Mouse (Mus musculus) frontal cortex, adult 2 months (tissue): ENCODE measurements around the gene Dars. TPM values are rescaled to one million over a fixed set of nuclear protein-coding genes. Genes with fewer than 3 reads are reported as not detected.

Experiments
- DNase-seq, 2 experiments: peaks; one replicate each; pipeline ENCODE4 v3.0.0; 2022; ENCODE audit warnings: low spot score in 1 of 2; ENCODE audit errors: extremely low spot score in 1 of 2
- polyA plus RNA-seq: library from polyadenylated mRNA; depleted of rRNA; stranded (reverse); fragments of >200 nt; gene quantifications from 2 replicates; pipeline ENCODE4 v1.2.3, GENCODE M21; 2012; rRNA removed

Dars gene
- 39.9 and 45.7 TPM in 2 replicates for polyA plus RNA-seq

DNA sequence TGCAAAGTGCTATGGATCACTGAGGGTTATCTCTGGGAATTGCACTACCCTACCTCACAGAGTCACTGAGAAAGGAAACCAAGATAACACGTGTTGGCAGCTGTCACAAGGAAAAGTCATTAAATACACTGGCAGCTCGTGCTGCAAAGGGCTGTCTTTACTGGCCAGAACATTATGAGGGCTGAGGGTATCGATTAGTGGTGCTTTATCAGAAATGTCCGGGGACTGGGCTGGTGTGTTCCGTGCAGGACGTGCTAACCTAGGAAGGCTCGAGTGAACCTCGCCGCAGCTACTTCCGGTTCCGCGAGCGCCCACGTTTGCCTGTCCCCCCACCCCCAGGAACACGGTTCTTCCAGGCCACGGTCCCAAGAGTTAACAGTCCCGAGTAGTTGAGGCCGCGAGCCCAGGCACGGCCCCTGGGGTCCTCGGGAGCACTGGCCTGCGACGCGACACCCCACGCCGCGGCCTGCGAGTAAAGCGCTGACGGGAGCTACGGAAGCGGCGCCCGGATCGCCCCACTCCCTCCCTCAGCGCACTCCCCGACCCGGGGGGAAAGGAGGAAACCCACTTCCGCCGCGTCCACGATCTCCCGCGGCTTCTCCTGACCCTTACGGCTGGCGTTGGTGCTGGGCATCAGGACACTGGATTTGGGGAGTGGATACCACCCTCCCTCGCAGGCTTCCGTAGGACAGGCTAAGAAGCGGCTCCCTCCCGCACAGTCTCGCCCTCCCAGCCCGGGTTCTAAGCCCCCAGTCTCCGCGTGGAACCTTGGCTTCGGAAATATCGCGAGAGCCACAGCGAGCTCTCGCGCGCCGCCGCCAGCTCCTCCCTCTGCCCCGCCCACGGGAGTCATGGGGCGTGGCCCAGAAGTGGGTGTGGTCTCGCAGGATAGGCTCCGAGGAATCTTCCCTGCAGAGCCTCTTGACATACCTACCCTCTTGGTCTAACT, at the start of gene Dars:
TSS of gene Dars (minus strand) at position 785 of the 949 bp plus-strand sequence.
- DNase-seq, result peak; percentile 82 to 93

DNA sequence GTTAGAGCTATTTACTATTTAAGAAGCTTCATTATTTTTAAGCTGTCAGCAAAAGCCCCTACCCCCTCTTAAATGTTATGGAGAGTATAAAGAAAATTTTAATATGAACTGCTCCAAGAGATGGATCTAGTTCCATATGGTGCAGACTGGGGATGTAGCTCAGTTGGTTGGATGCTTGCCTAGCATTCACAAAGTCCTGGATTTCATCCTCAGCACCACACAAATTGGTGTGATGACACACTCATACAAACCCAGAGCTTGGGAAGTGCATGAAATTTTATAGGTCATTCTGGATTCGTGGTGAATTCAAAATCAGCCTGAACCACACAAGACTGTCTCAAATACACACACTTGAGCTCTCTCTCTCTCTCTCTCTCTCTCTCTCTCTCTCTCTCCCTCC, 49.7 kb upstream of the Dars start:
- peak; percentile 37 to 75 for DNase-seq

DNA sequence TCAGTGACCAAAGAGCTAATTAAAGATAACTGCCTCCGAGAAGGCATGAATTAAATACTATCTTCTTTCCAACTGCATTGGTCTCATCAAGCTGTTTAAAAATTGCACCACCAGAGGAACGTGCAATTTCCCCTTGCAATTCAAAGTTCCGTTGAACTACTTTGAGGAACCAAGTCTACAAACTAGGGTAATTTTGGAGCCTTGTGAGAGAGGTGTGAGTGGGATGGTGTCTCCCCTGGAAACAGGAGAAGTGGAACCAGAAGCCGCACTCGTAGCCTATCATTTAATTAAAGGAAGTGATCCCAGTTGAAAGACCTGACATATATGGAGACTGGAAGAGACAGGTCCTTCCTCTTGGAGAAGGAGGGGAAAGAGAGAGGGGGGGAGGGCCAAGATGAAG, 46.3 kb upstream of the Dars start:
- peak in 1 of 2 experiments; percentile 37 for DNase-seq

DNA sequence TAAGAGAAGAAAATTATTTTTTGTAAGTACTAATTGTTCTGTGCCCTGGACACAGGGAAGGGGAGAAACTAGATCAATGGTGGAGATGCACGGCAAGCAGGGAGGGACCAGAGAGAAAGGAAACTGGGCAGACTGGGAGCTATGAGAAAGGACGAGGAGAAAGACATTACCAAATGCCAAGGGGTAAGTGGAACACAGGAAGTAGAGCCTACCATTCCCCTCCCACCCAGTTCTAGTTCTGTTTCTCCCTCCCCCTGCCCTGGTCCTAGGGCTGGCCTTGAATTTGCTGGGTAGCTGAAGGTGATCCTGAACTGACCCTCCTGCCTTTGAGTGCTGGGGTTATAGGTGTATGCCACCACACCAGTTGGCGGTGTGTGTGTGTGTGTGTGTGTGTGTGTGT, 45.2 kb upstream of the Dars start:
- no peak for DNase-seq

DNA sequence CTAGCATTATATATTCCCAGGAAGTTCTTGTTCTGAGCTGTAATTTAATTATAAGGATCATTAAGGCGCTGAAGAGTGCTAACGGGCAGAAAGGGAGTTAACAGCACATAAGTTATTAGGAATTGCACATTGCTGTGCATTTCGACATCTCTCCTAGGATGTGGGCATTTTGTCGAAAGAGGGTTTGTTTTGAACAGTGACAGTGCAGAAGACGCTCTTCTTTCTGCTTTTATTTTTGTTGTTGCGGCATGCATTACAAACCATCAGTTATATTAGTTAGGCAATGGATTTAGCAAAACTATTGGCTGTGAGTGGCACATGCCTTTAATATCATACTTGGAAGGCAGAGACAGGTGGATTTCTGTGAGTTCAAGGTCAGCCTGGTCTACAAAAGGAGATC, 43.6 kb upstream of the Dars start:
- no peak for DNase-seq

DNA sequence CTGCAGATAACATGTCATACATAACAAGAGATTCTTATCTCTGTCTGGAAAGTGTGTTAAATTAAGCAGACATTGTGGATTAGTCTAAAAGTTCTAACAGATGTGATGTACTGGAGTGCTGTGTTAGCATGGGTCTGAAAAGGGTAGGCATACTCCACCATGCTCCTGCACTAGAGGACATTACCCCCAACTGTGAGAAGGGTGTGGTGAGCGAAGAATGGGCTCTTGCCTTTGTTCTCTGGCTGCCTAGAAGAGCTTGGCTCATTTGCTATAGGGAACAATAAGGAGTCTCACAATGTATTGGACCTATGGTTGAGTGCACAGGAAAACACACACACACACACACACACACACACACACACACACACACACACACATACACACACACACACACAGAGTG, 42.3 kb upstream of the Dars start:
- no peak for DNase-seq

DNA sequence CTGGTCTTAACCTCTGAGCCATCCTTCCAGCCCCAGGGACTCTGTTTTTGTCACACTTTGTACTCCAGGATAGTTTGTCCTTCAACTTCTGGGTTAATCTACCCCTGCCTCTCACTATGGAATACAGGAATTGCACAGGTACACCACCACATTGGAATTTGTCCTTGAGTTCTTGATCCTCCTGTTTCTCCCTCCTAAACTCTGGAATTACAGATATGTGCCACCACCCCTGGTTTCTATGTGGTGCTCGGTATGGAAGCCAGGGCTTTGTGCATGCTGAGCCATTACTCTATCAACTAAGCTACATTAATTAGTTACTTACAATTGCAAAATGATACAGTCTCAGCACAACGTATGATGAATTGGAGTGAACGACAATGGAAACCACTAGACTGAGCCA, 41.8 kb upstream of the Dars start:
- DNase-seq, result no peak

DNA sequence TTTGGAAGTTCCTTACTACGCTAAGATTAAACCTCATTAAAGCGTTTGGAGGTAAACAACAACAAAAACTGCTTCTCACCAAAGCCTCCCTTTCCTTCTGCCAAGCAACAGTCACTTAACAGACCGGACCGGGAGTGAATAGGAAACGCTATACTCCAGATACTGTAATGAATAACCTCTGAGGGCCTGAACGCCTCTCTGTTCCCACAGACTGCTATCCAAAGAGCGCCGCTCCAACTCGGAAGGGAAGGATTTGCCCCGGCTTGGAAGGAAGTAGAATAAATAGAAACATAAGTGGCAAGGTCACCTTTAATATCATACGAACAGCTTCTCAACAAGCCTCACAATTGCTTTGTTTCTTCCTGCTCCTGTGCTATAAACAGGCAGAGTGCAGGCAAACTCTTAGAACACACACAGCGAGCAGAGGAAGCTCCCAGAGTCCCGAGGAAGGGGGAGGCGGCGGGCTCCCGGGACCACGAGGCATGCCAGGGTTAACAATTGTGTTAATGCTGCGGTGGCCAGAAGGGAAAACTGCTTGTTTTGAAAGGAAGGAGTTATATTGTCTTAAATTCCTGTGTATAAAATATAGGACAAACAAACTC, 39.8 kb upstream of the Dars start:
- no peak for DNase-seq

DNA sequence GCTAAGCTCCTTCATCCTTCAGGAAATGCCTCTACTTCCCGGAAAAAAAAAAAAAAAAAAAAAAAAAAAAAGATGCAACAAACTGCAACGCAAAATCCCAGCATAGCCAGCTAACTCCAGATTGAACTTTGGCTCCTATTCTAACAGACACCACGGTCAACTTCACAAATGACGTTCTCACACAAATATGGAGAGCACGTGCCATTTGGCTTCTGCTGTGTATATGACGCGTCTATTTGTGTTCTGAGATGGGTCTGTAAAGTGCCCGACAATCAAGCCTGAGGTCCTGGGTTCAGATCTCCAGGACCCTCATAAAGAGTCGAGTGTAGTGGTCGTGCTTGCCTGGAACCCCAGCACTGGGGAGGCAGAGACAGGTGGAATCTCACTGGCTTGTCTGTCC, 39.1 kb upstream of the Dars start:
- no peak for DNase-seq

DNA sequence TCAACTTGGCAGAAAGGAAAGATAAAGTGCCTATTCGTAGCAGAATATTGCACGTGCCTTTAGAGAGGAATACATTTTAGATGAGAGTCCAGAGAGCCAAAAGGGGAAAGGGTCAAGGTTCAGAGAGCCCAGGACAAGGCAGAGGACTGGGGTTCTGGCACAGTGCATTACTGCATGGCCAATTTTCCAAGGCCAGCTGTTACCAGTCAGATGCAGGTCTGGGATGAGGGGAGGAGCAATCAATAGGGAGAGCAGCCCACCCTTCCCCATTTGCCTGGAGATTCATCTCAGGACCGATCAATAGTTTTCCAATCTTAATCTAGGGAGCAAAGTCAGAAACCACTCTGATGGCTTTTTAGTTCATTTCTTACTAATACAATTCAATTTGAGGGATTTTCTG, 35.0 kb upstream of the Dars start:
- DNase-seq, result no peak

DNA sequence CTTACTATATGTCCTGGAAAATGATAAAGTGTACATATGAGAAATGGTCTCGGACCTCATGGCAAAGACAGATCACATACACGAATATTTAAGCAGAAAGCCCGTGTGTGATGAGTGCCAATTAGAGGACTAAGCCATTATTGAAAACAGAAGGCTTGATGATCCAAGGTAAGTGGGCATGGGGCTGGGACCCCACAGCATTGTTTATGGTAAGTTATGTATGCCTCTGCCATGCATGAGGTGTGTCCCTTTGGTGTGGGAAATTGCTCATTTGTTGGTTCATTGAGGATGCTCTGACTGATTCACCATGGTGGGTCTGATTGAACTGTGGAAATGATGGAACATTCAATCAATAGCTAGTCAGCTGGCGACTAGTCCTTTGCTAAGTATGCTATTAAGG, 34.0 kb upstream of the Dars start:
- no peak for DNase-seq

DNA sequence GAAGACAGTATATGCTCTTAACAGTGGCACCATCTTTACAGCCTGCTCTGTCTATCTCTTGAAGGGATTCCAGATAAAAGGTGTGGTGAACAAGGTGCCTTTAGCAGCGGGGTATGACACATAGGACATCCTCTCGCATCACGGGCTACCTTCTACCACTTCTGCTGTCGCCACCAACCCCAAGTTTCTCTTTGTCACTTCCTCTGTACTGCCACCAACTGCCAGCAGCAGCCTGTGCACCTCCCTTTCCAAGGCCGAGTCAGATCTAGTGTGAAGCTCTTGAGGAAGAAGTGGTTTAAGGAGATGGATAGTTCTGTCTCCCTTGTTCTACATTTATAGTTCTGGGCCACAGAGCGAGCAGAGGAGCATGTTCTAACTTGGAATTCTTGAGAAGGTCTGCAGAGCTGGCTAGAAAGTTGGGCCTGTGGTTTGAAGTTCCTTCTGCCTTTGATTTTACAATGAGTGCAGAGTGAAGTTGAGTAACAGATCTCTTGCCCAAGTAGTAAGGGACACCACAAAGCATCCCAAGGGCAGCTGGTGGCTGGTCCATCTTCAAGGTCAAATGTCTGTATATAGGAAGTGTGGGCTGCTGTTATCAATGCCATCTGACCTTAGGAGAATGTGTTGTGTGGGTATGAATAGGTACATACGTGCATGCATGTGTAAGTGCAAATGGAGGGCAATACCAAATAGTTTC, 30.2 kb upstream of the Dars start:
- no peak for DNase-seq

DNA sequence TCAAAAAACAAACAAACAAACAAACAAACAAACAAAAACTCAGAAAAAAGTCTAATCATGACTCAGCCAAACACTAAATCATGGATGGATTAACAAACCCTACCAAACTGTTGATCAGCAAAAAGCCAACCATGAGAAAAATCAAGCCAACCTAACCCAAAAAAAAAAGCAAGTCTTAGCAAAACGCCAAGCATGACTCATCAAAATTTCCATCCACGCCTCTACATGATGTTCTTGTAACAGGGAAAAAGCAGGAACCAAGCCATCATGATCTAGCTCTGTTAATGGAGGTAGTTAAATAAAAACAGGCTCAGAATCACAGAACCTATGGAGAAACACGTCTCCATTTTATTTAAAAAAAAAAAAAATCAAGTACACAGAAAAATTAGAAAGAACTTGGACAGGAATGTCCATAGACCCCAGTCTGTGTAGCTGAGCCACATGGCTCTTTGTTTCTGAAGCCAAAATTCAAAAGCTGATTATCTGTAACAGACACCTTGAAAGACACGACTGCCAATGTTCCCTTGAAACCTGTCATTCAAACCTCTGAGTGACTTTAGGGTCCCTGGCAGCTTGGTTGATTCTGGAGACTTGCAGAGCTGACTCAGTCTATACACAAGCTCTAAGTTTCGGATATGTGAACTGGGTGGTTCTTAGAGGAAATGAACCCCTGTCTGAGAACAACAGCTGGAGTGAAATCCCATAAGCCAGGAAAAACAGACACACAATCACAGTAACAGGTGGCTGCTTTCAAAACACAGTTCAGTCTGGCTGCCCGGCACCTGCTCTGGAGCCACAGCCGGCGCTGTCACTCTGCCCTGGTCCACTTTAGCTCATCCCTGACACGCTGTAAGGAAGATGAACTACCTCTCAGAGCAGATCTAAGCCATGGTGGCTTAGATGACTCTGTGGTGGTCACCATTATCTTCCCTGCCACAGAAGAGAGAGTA, 27.0 kb upstream of the Dars start:
- peak in 1 of 2 experiments; percentile 15 for DNase-seq

DNA sequence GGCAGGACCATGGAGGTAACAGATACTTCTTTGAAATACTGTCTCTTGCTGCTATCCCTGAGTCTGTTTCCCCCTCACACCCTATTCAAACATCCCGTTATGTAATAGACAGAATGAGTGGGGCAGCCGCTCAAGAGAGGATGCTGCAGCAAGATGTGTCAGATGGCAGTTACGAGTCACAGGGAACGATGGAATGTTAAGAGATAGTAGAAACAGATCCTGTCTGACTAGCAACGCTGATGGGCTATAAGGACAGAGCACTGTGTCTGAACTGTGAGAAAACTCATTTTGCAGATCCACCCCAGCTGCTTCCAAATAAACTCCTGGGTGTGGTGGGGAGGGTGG, 23.9 kb upstream of the Dars start:
- DNase-seq, result peak in 1 of 2 experiments; percentile 66

DNA sequence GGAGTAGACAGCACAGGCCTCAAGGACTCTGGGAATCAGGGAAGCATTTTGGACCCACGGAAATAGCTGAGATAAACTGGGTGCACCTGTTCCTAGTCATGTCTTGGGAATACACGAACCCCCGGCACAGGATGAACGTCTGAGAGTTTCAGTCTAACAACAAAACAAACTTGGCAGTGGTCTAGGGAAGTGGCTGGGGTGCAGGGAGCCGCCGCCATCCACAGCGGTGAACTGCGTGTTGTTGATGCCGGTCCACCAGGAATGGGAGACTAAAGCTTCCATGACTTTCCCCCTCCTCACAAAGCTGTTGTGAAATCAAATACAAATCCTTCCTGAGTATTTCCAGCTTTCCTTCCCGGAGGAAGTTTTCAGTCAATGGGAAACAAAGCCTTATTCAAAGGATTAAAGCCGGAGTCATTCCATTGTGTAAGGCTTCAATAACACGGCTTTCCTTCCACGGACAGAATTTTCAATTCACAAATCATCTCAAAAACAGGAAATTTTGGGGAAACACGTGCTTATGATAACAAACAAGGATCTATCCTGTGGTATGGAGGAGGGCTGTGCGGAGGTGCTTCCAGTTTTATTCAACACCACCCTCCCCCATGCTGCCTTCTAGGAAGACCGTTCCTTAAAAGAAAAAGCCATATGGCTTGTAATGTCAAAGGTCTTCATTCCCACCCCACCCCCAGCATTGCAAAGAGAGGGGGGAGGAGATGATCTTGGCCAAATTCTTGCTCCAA, 23.4 kb upstream of the Dars start:
- DNase-seq, result no peak

DNA sequence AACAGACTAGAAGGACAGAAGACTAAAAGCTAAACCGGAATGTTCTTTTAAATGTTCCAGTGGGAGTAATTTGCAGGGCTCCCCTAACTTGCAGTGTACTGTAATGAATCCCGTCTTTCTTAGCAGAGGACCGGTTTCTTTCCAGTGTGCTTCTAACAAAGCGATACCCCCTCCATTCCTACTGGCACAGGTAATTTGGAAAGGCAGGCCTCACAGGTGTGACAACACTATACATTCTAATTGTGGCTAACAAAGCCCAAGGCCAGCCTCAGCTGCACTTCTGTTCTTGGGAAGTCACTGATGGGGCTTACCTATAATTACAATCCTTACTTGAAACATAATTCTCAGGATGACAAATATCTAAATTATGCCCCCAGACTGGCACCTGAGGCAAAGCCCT, 22.4 kb upstream of the Dars start:
- no peak for DNase-seq

DNA sequence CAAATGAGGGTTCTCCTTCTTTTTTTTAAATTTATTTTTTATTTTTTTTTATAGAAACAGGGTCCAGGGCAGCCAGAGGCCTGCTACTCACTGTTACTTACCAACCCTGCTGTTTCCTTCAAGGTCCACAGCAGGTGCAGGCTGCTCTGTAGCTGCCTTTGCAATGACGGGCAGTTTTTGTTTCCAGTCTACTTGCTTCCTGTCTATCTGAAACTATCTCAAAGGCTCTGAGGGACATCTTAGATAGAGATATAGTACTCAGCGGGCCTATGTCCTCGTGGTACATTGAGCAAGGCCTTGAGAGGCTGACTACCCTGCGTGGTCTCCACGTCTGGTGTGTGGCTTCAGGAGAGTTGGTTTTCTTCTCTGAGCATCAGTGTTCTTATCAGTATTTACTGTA, 21.4 kb upstream of the Dars start:
- DNase-seq, result no peak

DNA sequence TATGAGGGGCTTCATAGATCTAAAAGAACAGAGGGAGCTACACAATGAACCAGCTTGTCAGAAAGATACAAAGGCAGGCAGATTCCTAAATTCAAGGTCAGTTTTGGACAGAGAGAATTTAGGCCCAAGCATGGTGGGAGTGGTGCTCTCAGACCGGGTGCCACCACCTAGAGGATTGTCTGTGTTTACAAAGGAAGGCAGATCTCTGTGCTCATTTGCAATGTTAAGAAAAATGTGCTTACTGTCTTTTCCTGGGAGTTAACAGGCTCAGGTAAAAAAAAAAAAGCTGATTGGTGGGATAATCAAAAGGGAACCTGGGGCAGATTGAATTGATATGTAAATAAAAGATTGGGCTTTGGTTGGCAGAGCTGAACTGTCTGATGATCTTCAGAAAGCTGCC, 20.1 kb upstream of the Dars start:
- no peak for DNase-seq

DNA sequence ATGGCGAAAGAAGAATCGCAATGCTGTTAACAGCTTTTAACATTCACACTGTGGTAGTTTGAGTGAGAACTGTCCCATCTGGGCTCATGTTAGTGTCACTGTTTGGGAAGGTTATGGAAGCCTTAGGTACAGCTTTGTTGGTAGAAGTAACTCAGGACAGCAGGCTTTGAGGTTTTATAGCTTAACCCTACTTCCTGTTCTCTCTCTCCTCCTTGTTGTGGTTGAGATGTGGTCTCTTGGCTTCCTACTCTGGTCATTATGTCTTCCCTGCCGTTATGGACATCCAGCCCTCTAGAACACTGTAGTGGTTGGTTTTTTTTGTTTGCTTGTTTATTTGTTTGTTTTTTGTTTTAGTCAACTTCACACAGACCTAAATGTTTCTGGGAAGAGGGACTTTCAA, 18.8 kb upstream of the Dars start:
- DNase-seq, result no peak

DNA sequence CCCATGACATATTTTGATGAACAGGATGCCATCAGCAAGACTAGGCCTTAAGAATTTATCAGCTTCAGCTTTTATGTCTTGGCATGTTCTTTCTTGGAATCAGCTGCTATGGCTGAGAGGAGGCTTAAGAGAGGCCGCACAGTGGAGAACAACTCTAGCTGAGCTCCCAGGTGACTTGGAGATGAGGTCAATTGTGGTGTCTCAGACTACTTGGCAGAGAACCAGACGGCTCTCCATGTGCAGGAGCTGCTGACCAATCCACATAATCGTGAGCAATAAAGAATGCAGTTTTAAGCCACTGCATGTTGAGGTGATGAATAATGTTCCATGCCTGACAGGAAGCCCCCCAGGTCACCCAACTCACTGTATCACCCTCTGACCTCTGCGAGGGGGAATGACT, 18.4 kb upstream of the Dars start:
- DNase-seq, result no peak
